Mouse (Mus musculus) kidney, adult 2 months (tissue): ENCODE data around the gene Il1rapl1. TPM values are rescaled to one million over a fixed set of nuclear protein-coding genes. Genes with fewer than 3 reads are reported as not detected.
A peak's percentile ranks its signal among the peaks of the same experiment; 100 is the strongest.

Experiments used
- DNase-seq: peaks from one replicate; pipeline ENCODE4 v3.0.0; 2021
- H3K27ac ChIP-seq: fragments of 200-500 bp; 2 replicates; pipeline ENCODE4 v1.5.1; 2012; ENCODE audit warnings: low read depth, low read length, control low read depth, inconsistent platforms; ENCODE audit not compliant: insufficient read depth
- H3K27me3 ChIP-seq: fragments of 200-500 bp; replicated peaks from 2 replicates; pipeline ENCODE4 v1.6.1; 2012; ENCODE audit warnings: mild to moderate bottlenecking, moderate library complexity, low read length, inconsistent platforms; ENCODE audit not compliant: control insufficient read depth, insufficient read depth
- H3K36me3 ChIP-seq: fragments of 200-500 bp; 2 replicates; pipeline ENCODE4 v1.6.1; 2012; ENCODE audit warnings: mild to moderate bottlenecking, moderate library complexity, low read length, inconsistent platforms; ENCODE audit not compliant: control insufficient read depth, insufficient read depth
- H3K4me1 ChIP-seq: fragments of 200-500 bp; 2 replicates; pipeline ENCODE4 v1.6.1; 2011; ENCODE audit warnings: low read length; ENCODE audit not compliant: control insufficient read depth, insufficient read depth
- H3K4me3 ChIP-seq: fragments of 200-500 bp; 2 replicates; pipeline ENCODE4 v1.5.1; 2011; ENCODE audit warnings: mild to moderate bottlenecking, low read depth, low read length, control low read depth; ENCODE audit not compliant: insufficient read depth
- CTCF ChIP-seq: fragments of 200-500 bp; conservative IDR thresholded peaks from 2 replicates; pipeline ENCODE4 v1.5.1; 2011; ENCODE audit warnings: low read depth, mild to moderate bottlenecking, control low read depth, low read length, moderate library complexity, mixed read lengths; ENCODE audit not compliant: insufficient read depth, insufficient read length
- POLR2A ChIP-seq: fragments of 200-500 bp; IDR thresholded peaks from one replicate; pipeline ENCODE4 v1.6.1; 2011; ENCODE audit warnings: low read depth, low read length, control low read depth
- WGBS: fragments of 180-500 bp; shearing (Covaris S2); methylation state at CpG from one replicate; pipeline ENCODE4 v1.1.7; 2018; 5-methylcytosine and 5-hydroxymethylcytosine counted together
- polyA plus RNA-seq: library from polyadenylated mRNA; depleted of rRNA; stranded (reverse); fragments of >200 nt; gene quantifications from 2 replicates; pipeline ENCODE4 v1.2.3, GENCODE M21; 2012; rRNA removed

The Il1rapl1 gene
- not detected in 2 replicates for polyA plus RNA-seq

GRCm38 (mm10) chrX:88115609-88116073, at the start of gene Il1rapl1:
Gene Il1rapl1 (minus strand): TSS chrX:88115645.
- no peak within 1 kb of the TSS for H3K27ac ChIP-seq
- under 1% methylated on average over 12 of the region's 12 CpGs for WGBS
- no peaks in the 10 kb centered on the region for H3K4me1 ChIP-seq
- H3K36me3 ChIP-seq = no peaks in the 10 kb centered on the region
- H3K4me3 ChIP-seq = 0 out of 2 replicates have a peak within 1 kb of the TSS, but pooled peaks have one; percentile 7
- no peaks in the 10 kb centered on the region for H3K27me3 ChIP-seq
- DNase-seq = peak; percentile 0
- TF ChIP-seq CTCF = no peak
- no peak for TF ChIP-seq POLR2A

GRCm38 (mm10) chrX:88158037-88158436, 42.6 kb upstream of the Il1rapl1 start:
- 26% methylated on average over 2 of the region's 2 CpGs for WGBS
- H3K27me3 ChIP-seq = no peaks in the 10 kb centered on the region
- DNase-seq = no peak
- H3K4me3 ChIP-seq = no peak overlapping the region
- no peaks in the 10 kb centered on the region for H3K36me3 ChIP-seq
- H3K4me1 ChIP-seq = no peaks in the 10 kb centered on the region
- H3K27ac ChIP-seq = no peak overlapping the region
- TF ChIP-seq CTCF (no peak), POLR2A (no peak)

- Histone ChIP-seq H3K4me1 (no peaks in the 10 kb centered on the region), H3K27ac (no peak overlapping the region), H3K27me3 (no peaks in the 10 kb centered on the region), H3K36me3 (no peaks in the 10 kb centered on the region), H3K4me3 (no peak overlapping the region)
- WGBS = 49% methylated on average over 3 of the region's 3 CpGs
- no peak for TF ChIP-seq CTCF
- no peak for TF ChIP-seq POLR2A
- DNase-seq = no peak
Measured at GRCm38 (mm10) chrX:88125612-88126011, 10.2 kb upstream of the Il1rapl1 start.

GRCm38 (mm10) chrX:88120070-88120469, 4.6 kb upstream of the Il1rapl1 start:
- Histone ChIP-seq H3K4me3 (no peak overlapping the region), H3K27me3 (no peaks in the 10 kb centered on the region), H3K27ac (no peak overlapping the region), H3K36me3 (no peaks in the 10 kb centered on the region), H3K4me1 (no peaks in the 10 kb centered on the region)
- 80% methylated on average over 3 of the region's 3 CpGs for WGBS
- no peak for TF ChIP-seq CTCF
- DNase-seq = no peak

GRCm38 (mm10) chrX:88117858-88118257, 2.4 kb upstream of the Il1rapl1 start:
- WGBS = 62% methylated on average over 3 of the region's 3 CpGs

GRCm38 (mm10) chrX:88116326-88116725, 881 bp upstream of the Il1rapl1 start:
- Histone ChIP-seq H3K27ac (no peak overlapping the region), H3K4me1 (no peaks in the 10 kb centered on the region), H3K36me3 (no peaks in the 10 kb centered on the region), H3K4me3 (no peak overlapping the region), H3K27me3 (no peaks in the 10 kb centered on the region)
- 5% methylated on average over 3 of the region's 3 CpGs for WGBS
- TF ChIP-seq POLR2A (no peak), CTCF (no peak)
- DNase-seq = no peak

More at GRCm38 (mm10) chrX:88117858-88118257, 2.4 kb upstream of the Il1rapl1 start:
- Histone ChIP-seq H3K36me3 (no peaks in the 10 kb centered on the region), H3K4me1 (no peaks in the 10 kb centered on the region), H3K4me3 (no peak overlapping the region), H3K27me3 (no peaks in the 10 kb centered on the region), H3K27ac (no peak overlapping the region)
- no peak for DNase-seq
- TF ChIP-seq CTCF (no peak), POLR2A (no peak)

GRCm38 (mm10) chrX:88113561-88113960, 1.9 kb downstream of the Il1rapl1 start:
- no peak for DNase-seq
- Histone ChIP-seq H3K36me3 (no peaks in the 10 kb centered on the region), H3K27ac (no peak overlapping the region), H3K4me1 (no peaks in the 10 kb centered on the region), H3K4me3 (no peak overlapping the region), H3K27me3 (no peaks in the 10 kb centered on the region)
- 62% methylated on average over 6 of the region's 6 CpGs for WGBS
- no peak for TF ChIP-seq POLR2A
- no peak for TF ChIP-seq CTCF

GRCm38 (mm10) chrX:88112254-88112653, 3.2 kb downstream of the Il1rapl1 start:
- Histone ChIP-seq H3K36me3 (no peaks in the 10 kb centered on the region), H3K27ac (no peak overlapping the region), H3K4me1 (no peaks in the 10 kb centered on the region), H3K27me3 (no peaks in the 10 kb centered on the region), H3K4me3 (no peak overlapping the region)
- 25% methylated on average over 2 of the region's 2 CpGs for WGBS
- TF ChIP-seq POLR2A = no peak
- TF ChIP-seq CTCF = no peak
- DNase-seq = no peak
